Mouse (Mus musculus): ENCODE data around the gene Dact1. TPM values are rescaled to one million over a fixed set of nuclear protein-coding genes. Genes with fewer than 3 reads are reported as not detected.

The Dact1 gene
- total RNA-seq, 2 experiments from 2014 or later: 6.6 to 7.4 TPM

Other genes starting within 250 kb of the Dact1 start
- 1 to 10 TPM; 1.3 to 2.4 TPM for gene Tomm20l, start 198.5 kb upstream of the Dact1 start, total RNA-seq (2021)
- gene Timm9, start 173.2 kb upstream of the Dact1 start, total RNA-seq (2021): 10 to 100 TPM; 29.5 to 33.9 TPM
- 1 to 10 TPM; 3.8 TPM for gene 2700049A03Rik, start 173.0 kb upstream of the Dact1 start, total RNA-seq (2021)